Mouse (Mus musculus) midbrain, embryonic 14.5 days (tissue): ENCODE data around the gene Slc27a5. TPM values are rescaled to one million over a fixed set of nuclear protein-coding genes. Genes with fewer than 3 reads are reported as not detected.
A peak's percentile ranks its signal among the peaks of the same experiment; 100 is the strongest.

Experiments
- ATAC-seq: fragments of 200-750 bp; cut with Nextera tagmentation; 2 replicates; pipeline ENCODE4 v1.8.0; 2017; ENCODE audit warnings: moderate number of reproducible peaks, moderate library complexity; ENCODE audit not compliant: low FRiP score, low TSS enrichment
- DNase-seq: peaks from one replicate; pipeline ENCODE4 v3.0.0-alpha.2; 2015
- H3K27ac ChIP-seq: fragments of 300-500 bp; sonication (generic); replicated peaks from 2 replicates; pipeline ENCODE4 v1.5.1; 2014; ENCODE audit warnings: mild to moderate bottlenecking, low read depth, low read length, moderate library complexity
- H3K27me3 ChIP-seq: fragments of 300-500 bp; sonication (generic); 2 replicates; pipeline ENCODE4 v1.6.1; 2014; ENCODE audit warnings: low read length, control low read depth, mixed read lengths; ENCODE audit not compliant: control insufficient read depth, insufficient read depth
- H3K36me3 ChIP-seq: fragments of 300-500 bp; sonication (generic); 2 replicates; pipeline ENCODE4 v1.6.1; 2014; ENCODE audit warnings: low read length, control low read depth; ENCODE audit not compliant: control insufficient read depth, insufficient read depth
- H3K4me1 ChIP-seq: fragments of 300-500 bp; sonication (generic); 2 replicates; pipeline ENCODE4 v1.6.1; 2014; ENCODE audit warnings: mild to moderate bottlenecking, antibody characterized with exemption, low read length, control low read depth; ENCODE audit not compliant: control insufficient read depth, insufficient read depth
- H3K4me2 ChIP-seq: fragments of 300-500 bp; sonication (generic); 2 replicates; pipeline ENCODE4 v1.6.1; 2014; ENCODE audit warnings: mild to moderate bottlenecking, low read length, moderate library complexity
- H3K4me3 ChIP-seq: fragments of 300-500 bp; sonication (generic); replicated peaks from 2 replicates; pipeline ENCODE4 v1.5.1; 2014; ENCODE audit warnings: low read depth, low read length
- H3K9ac ChIP-seq: fragments of 300-500 bp; sonication (generic); replicated peaks from 2 replicates; pipeline ENCODE4 v1.6.1; 2014; ENCODE audit warnings: mild to moderate bottlenecking, low read length, moderate library complexity
- H3K9me3 ChIP-seq: fragments of 300-500 bp; sonication (generic); 2 replicates; pipeline ENCODE4 v1.6.1; 2016; ENCODE audit warnings: low read length, control low read depth, mixed read lengths; ENCODE audit not compliant: control insufficient read depth
- WGBS: fragments of 180-500 bp; shearing (Covaris S2); extraction: QIAGEN DNeasy Blood & Tissue Kit; methylation state at CpG from one replicate; pipeline ENCODE4 v1.1.7; 2014; 5-methylcytosine and 5-hydroxymethylcytosine counted together
- polyA plus RNA-seq: library from polyadenylated mRNA; unstranded; fragments of >200 nt; fragmentation: Nextera tagmentation; extraction: Ambion mirVana; gene quantifications from 2 replicates; pipeline ENCODE4 v1.2.1, GENCODE M21; 2014

The Slc27a5 gene
- polyA plus RNA-seq, 1 experiment from 2014 or later: 0.24 TPM

DNA sequence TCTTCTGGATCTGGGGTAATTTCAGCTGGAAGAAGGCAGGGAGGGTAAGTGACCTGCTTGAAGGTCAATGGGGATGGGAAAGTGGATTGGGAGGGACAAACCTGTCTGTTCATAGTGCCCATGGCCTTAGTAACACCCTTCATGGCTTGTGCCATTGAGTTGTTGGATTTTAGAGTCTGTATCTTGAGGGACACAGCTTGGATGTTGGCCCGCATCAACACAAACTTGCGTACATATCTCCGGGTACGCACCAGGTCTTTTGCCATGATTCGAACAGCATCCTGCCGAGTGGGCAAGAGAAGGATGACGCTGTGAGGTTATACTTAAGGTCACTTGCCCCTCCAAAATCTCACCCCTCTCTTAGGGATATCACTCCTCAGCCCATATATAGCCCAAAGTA is 34.5 kb upstream of the Slc27a5 start:
- Histone ChIP-seq H3K4me3 (no peak overlapping the region), H3K27me3 (no peaks in the 10 kb centered on the region), H3K36me3 (peaks cover 76% of the 10 kb centered on the region), H3K9me3 (no peaks in the 10 kb centered on the region), H3K4me2 (no peak overlapping the region), H3K4me1 (peaks cover 23% of the 10 kb centered on the region), H3K9ac (no peak overlapping the region), H3K27ac (no peak overlapping the region)
- no peak for ATAC-seq
- WGBS: 94% methylated on average over 7 of the region's 7 CpGs
- no peak for DNase-seq

DNA sequence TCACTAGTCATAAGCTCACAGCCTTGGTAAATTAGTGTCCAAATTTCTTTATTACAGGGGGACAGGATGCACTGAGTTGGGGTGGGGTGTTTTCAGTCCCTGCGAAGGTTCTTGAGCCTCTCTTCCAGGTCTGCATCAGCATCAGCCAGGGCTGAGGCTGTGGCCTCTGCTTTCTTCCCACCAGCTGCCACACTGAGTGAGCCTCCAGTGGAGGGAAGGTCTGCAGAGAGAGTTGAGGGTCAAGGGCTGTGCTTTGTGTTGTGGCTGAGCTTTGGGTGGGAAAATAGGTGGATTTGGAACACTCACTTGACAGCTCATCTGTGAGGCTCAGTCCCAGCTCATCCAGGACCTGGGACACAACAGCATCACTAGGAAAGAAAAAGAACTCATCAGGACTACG is 34.0 kb upstream of the Slc27a5 start:
- 84% methylated on average over 2 of the region's 2 CpGs for WGBS

DNA sequence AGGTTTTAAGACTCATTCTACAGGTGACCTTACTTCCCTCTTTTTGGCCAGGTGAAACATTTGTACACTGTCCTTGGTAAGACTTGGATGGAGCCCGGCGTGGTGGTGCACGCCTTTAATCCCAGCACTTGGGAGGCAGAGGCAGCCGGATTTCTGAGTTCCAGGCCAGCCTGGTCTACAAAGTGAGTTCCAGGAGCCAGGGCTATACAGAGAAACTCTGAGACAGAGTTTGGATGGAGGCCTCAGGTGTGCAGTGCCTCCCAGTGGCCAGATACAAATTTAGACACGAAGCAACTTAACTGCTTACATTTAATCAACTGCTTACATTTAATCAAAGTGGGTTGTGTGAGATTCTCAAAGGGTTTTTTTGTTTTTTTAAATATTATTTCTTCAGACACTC is 33.1 kb upstream of the Slc27a5 start:
- ATAC-seq (no peak), DNase-seq (peak; percentile 52)

More for the DNA sequence above, 34.0 kb upstream of the Slc27a5 start:
- Histone ChIP-seq H3K9me3 (no peaks in the 10 kb centered on the region), H3K9ac (no peak overlapping the region), H3K4me1 (peaks cover 22% of the 10 kb centered on the region), H3K36me3 (peaks cover 82% of the 10 kb centered on the region), H3K4me3 (no peak overlapping the region), H3K27ac (no peak overlapping the region), H3K4me2 (no peak overlapping the region), H3K27me3 (no peaks in the 10 kb centered on the region)
- DNase-seq: no peak
- ATAC-seq: no peak

DNA sequence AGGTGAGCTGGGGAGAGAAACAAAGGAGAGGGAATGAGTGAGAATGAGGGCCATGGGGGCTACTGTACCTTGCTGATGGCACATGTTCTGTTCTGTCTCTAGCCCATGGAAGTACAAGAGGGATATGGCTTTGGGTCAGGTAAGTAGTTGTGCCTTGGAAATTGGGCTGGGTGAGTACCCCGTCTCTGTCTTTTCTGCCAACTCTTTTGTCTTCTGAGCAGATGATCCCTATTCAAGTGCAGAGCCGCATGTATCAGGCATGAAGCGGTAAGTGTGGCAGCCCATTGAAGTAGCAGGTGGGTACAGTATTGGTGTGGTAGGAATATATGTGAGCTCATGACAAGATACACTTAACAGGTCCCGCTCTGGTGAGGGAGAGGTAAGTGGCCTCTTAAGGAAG is 31.0 kb upstream of the Slc27a5 start:
- ATAC-seq (no peak), DNase-seq (no peak)
- Histone ChIP-seq H3K4me1 (peaks cover 25% of the 10 kb centered on the region), H3K27me3 (no peaks in the 10 kb centered on the region), H3K27ac (no peak overlapping the region), H3K4me3 (no peak overlapping the region), H3K9ac (no peak overlapping the region), H3K4me2 (no peak overlapping the region), H3K9me3 (no peaks in the 10 kb centered on the region), H3K36me3 (peaks cover 82% of the 10 kb centered on the region)
- 87% methylated on average over 4 of the region's 4 CpGs for WGBS

More for the DNA sequence above, 33.1 kb upstream of the Slc27a5 start:
- no peaks in the 10 kb centered on the region for H3K9me3 ChIP-seq
- H3K36me3 ChIP-seq: peaks cover 85% of the 10 kb centered on the region
- peaks cover 23% of the 10 kb centered on the region for H3K4me1 ChIP-seq
- H3K9ac ChIP-seq: no peak overlapping the region
- H3K27me3 ChIP-seq: no peaks in the 10 kb centered on the region
- no peak overlapping the region for H3K4me3 ChIP-seq
- H3K27ac ChIP-seq: no peak overlapping the region
- 71% methylated on average over 5 of the region's 5 CpGs for WGBS
- no peak overlapping the region for H3K4me2 ChIP-seq

DNA sequence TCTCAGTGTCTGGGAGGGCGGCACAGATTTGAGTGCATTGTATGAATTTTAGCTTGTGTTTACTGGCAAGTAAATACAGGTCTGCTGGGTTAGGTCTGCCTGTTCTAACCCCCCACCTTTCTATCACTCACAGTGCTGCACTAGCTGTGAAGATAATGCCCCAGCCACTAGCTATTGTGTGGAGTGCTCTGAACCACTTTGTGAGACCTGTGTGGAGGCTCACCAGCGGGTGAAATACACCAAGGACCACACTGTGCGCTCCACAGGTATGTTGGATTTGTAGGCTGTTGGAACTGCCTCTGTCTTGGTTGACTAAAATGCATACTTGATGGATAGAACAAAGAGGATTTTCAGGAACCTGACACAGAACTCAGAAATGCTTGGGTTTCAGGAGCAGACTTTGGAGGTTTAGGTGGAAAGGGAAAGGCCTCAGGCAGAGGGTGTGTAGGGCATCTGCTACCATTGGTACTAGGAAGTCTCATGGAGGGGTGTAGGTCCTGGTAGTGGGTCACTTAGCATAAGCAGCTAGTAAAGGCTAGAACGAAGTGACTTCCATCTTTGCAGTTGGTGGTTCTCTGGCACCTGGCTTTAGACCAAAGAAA is 27.6 kb upstream of the Slc27a5 start:
- Histone ChIP-seq H3K9me3 (no peaks in the 10 kb centered on the region), H3K9ac (peak overlapping the region; percentile 93), H3K4me1 (peaks cover 28% of the 10 kb centered on the region), H3K4me3 (peak overlapping the region; percentile 92), H3K4me2 (peak overlapping the region; percentile 98), H3K27ac (peak overlapping the region; percentile 99), H3K27me3 (no peaks in the 10 kb centered on the region), H3K36me3 (peaks cover 54% of the 10 kb centered on the region)
- no peak for DNase-seq
- no peak for ATAC-seq
- WGBS: 34% methylated on average over 4 of the region's 4 CpGs

DNA sequence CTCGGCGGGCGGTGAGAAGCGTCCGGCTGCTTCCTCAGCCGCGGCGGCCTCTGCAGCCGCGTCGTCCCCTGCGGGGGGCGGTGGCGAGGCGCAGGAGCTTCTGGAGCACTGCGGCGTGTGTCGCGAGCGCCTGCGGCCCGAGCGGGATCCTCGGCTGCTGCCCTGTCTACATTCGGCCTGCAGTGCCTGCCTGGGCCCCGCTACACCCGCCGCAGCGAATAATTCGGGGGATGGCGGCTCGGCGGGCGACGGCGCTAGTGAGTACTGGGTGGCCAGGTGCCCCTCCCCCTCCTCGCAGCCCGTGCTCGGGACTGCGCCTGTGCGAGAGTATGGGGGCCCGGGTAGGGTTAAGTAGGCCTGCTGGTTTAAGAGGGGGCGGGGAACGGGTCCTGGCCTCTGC is 26.8 kb upstream of the Slc27a5 start:
- peaks cover 28% of the 10 kb centered on the region for H3K4me1 ChIP-seq

DNA sequence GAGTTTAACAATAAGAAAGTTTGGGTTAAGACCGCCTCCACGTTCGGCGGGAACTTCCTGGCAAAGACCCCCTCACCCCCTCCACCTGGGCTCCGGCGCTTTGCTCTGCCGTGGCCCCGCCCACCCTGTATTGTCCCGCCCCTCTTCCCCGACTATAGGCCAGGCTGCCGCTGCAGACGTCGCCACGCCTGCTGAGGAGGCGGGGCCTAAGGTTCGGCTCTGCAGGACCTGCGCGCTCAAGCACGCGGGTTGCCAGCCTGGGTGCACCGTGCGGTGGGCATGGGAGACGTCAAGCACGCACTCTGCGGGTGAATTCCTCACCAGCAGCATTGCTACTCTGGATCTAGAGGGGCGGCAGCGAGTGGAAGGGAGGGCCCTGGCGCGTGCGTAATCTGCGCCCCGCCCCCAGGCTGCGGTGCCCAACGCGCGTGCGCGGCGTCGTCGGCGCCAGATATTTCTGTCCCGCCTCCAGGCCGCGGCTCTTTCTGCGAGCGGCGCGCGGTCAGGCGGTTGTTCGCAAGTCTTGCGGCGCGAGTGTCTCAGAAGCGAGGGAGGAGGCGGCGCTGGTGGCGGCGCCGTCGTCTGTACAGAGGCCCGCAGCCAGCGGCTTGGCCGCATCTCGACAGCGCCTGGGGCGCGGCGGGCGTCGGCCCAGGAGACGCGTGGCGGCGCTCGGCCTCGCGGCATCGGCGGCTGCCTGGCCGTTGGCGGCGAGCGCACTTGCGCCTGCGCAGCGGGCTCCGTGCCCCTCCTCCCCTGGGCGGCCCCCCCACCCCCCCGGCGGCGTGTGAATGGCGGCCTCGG is 26.1 kb upstream of the Slc27a5 start:
- H3K4me3 ChIP-seq: peak overlapping the region; percentile 92
- peaks cover 39% of the 10 kb centered on the region for H3K36me3 ChIP-seq
- under 1% methylated on average over 93 of the region's 95 CpGs for WGBS
- peak overlapping the region; percentile 99 for H3K27ac ChIP-seq
- H3K9me3 ChIP-seq: no peaks in the 10 kb centered on the region
- ATAC-seq (peak; percentile 90), DNase-seq (peak; percentile 97)
- no peaks in the 10 kb centered on the region for H3K27me3 ChIP-seq
- H3K4me1 ChIP-seq: peaks cover 28% of the 10 kb centered on the region
- peak overlapping the region; percentile 98 for H3K4me2 ChIP-seq
- peak overlapping the region; percentile 93 for H3K9ac ChIP-seq

More for the DNA sequence above, 26.8 kb upstream of the Slc27a5 start:
- Histone ChIP-seq H3K27ac (peak overlapping the region; percentile 99), H3K27me3 (no peaks in the 10 kb centered on the region), H3K36me3 (peaks cover 45% of the 10 kb centered on the region), H3K4me3 (peak overlapping the region; percentile 92), H3K9ac (peak overlapping the region; percentile 93), H3K9me3 (no peaks in the 10 kb centered on the region), H3K4me2 (peak overlapping the region; percentile 98)
- WGBS: 0% methylated on average over 38 of the region's 44 CpGs
- peak; percentile 86 for DNase-seq
- ATAC-seq: peak; percentile 68

DNA sequence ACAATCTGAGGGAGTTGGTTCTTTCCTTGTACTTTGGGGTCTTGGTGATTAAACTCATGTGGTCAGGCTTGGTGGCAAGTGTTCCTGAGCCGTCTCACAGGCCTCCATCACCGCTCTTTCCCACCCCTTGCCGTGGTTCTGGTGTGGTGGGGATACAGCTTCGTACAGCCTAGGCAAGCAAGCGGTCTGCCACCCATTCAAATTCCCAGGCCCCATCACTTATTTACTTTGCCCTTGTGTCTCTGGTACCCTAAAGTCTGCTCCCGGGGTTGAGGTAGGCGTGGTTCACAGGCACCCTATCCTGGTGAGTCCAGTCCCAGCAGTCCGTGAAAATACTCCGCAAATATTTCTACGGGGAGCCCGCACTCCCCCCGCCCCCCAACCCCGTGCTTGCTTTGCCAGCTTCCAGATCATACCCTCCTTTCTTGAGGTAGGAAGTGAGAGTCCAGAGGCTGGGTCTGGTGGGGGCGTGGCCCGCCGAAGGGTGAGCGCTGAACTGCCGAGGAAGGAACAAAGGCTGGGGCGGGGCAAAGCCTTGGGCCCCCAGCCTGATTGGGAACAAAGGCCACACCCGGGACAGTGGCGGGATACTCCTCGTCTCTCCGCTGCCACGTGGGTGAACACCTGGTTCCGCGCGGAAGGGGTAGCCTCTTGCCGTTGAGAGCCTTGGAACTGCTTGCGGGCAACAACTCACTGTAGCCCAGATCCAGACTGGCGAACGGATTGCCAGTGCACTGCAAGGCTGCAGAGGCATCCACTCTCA is 25.0 kb upstream of the Slc27a5 start:
- Histone ChIP-seq H3K27ac (peak overlapping the region; percentile 99), H3K27me3 (no peaks in the 10 kb centered on the region), H3K4me2 (peak overlapping the region; percentile 98), H3K4me1 (peaks cover 28% of the 10 kb centered on the region), H3K36me3 (peaks cover 27% of the 10 kb centered on the region), H3K9me3 (no peaks in the 10 kb centered on the region), H3K9ac (peak overlapping the region; percentile 61), H3K4me3 (peak overlapping the region; percentile 92)
- DNase-seq (peak; percentile 80), ATAC-seq (peak; percentile 37)
- 3% methylated on average over 31 of the region's 31 CpGs for WGBS
